Mouse (Mus musculus) gastrocnemius, adult 18-20 months (tissue): Measurements from ENCODE around the gene Pla1a. TPM values are rescaled to one million over a fixed set of nuclear protein-coding genes. Genes with fewer than 3 reads are reported as not detected.
"Not testable (repeated sequence)": the region's sequence is repeated elsewhere in the genome, so short reads cannot be mapped to it uniquely, and the experiment has no call there.

Experiments used
- DNase-seq: peaks from one replicate; pipeline ENCODE4 v3.0.0; 2021; ENCODE audit warnings: low spot score
- total RNA-seq, 2 experiments: library from RNA; stranded (reverse); gene quantifications; 2 replicates each; pipeline ENCODE4 v1.2.3; 2021

The Pla1a gene
- total RNA-seq, 2 experiments from 2014 or later, result 3.3 to 6.8 TPM

DNA sequence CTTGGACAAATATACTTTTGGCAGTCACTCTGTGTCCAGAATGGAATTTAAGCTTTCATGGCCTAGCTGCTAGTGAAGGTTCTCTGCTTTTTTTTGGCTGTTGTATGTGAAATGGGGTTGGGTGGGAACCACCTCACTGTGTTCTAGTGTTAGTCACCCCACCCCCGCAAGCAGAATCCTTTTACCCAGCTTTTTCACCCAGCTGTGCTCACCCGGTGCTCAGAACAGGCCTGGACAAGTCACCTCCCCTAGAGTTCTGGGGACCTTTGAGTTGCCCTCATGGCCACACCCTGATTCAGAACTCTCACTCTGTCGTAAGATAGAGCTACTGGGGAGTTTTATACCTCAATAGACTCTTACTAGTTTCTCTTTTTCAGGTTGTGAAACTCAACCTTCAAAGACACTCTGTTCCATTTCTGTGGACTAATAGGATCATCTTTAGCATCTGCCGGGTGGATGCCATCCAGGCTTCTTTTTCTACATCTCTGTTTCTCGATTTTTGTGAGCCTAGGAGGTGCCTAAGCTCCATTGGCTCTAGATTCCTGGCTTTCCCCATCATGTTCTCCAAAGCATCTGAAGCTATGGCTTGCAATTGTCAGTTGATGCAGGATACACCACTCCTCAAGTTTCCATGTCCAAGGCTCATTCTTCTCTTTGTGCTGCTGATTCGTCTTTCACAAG lies 25.8 kb upstream of the Pla1a start:
- no peak for DNase-seq

DNA sequence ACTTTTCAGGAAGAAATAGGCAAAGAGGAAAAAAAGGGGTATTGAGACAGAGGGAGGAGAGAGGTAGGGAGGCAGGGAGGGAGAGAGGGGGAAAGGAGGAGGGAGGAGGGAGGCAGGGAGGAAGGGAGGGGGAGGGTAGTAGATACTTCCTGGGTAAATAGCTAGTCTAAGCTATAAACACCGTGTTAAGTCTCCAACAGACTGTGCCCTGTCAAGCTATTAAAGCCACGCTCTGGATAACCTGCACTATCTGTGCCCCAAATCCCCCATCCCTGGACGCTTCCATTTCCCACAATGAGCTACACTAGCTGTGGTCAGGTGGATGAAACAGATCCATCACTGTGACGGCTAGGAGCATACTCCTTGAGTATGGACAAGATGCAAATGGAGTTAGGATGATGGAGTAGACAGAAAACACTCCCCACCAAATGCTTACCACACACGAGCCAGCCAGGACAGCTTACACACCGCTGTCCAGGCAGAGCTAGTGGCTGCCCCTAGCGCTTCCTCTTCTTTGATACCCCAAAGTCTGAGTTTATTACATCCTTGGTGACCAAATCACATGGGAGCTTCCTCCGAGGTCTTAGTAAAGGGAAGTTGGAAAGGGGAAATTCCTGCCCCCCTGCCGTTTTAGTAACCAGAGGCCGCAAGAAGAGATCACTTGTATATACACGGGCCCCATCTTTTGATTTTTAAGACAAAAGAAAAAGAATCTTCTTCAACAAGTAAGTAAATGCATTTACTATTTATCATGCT lies 24.0 kb upstream of the Pla1a start:
- no peak for DNase-seq

GRCm38 (mm10) chr16:38455511-38456418 lies 22.8 kb upstream of the Pla1a start, which contains the start of gene Cd80:
Gene Cd80, plus strand, starts transcription at chr16:38455561.
- DNase-seq, result no peak

DNA sequence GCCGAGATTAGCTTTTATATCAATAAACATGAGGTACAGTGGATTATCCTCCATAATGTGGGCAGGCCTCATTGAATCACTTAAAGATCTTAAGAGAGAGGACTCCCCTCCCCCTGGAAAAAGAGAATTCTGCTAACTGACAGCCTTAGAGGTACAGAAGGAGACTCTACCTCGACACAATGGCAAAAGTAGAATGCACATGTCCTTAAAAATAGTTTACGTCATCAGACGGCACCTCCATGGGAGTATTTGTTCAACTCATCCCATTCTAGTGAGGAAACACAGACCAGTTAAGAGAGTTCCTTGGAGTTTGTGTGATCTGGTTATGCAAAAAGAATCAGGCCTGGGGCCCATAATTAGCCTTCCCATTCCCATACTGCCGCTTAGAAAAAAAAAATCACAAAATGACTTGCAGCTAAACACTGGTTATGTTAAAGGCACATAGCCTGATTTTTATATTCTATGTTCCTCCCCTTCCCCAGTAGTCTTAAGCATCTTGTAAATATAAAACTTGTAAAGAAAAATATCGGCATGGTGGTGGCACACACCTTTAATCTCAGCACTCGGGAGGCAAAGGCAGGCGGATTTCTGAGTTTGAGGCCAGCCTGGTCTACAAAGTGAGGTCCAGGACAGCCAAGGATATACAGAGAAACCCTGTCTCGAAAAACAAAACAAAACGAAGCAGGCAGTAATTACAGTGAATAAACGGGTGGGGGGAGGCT lies 21.7 kb upstream of the Pla1a start:
- no peak for DNase-seq

DNA sequence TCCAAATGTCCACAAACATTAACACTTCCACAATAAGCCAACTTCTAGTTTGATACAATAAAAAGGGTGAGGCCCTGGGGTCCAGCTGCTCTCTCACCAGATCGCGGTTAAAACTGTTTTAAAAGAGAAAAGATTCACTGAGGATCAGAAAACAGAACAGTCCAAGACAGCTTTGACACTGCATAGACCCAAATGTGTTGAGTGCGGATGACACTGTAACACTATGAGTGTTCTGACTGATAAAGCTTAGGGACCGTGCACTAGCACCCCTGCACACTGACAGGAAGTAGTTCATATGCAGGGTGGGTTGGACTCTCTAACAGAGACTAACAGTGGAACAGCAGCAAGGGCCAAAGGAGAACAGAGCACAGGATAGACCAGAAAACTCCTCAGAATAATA lies 21.0 kb upstream of the Pla1a start:
- DNase-seq, result no peak

GRCm38 (mm10) chr16:38453203-38453553 lies 20.2 kb upstream of the Pla1a start:
- DNase-seq, result no peak

DNA sequence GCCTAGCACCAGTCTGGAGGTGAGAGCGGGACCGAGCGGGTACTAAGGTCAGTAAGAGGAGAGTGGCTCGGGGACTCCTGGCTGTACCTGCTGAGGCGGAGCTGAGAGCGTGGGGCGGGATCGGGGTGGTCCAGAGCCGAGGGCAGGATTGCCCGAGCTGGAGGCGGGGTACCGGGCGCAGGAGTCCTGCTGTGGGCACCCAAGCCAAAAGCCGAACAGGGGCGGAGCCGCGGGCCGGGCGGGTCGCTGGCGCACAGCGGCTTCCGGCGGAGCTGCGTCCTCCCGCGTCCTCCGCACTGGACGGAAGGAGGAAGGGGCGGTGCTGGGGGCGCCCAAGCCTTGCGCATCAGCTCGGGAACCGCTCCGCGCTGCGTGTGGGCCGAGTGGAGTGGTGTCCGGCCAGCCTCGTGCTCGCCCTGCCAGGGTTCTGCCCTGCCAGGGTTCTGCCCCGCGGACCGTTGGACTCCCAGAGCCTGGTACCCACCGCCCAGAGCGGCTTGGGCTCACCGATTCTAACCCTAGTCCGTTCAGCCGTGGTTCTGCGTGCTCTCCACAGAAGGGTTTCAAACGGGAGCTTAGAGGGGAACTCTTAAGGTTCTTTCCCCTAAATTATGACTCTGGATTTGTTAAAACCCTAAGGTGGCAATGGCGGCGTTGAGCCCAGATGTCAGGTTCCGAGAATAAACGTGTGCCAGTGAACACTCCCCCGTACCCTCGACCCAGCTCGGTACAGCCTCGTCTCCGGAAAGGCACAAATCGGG lies 19.7 kb upstream of the Pla1a start, which contains the start of gene Adprh:
Gene Adprh, minus strand, starts transcription at position 262 of the 761 bp plus-strand sequence.
- peak; percentile 95 for DNase-seq

- DNase-seq, result no peak
Measured at GRCm38 (mm10) chr16:38451421-38452205, 18.7 kb upstream of the Pla1a start.

- no peak for DNase-seq
Measured at GRCm38 (mm10) chr16:38450707-38451106, 17.8 kb upstream of the Pla1a start.

GRCm38 (mm10) chr16:38448458-38448857 lies 15.5 kb upstream of the Pla1a start:
- no peak for DNase-seq

GRCm38 (mm10) chr16:38447366-38447765 lies 14.4 kb upstream of the Pla1a start:
- no peak for DNase-seq

- DNase-seq, result not testable (repeated sequence)
Measured at GRCm38 (mm10) chr16:38446141-38446540, 13.2 kb upstream of the Pla1a start.

DNA sequence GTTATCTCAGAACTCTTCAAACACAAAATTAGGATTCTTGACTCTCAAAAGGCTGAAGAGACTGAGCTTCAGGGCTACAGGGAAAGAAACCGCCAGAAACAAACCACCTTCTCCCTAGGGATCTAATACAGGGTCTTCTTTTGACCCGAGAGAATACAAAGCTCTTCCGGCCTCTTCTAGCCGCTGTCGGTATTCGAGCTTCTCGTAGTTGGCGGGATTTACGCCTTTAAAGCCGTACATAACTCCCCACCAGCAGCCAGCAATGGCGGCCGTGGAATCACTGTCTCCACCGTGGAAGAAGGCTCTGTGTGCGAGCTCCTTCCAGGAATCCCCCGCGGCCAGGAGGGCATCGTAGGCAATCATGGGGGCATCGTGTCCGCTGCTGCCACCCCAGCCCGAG lies 12.6 kb upstream of the Pla1a start:
- DNase-seq, result no peak

DNA sequence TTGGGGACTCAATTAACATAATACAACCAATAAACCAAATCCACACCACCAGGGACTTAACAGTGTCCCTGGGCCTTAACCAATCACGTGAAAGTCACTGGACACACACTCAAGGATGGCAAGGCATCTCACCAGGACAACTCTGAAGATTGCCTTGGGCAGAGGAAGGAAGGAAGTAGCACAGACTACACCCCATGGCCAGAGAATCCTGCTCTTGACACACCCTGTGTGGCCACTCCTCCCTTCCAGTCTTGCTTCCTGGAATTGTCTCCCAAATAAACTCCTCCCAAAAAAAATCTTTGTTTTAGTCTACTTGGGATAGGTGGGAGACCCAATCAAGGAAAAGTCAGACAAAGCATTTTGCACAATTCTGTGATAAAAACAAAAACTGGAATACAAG lies 12.1 kb upstream of the Pla1a start:
- no peak for DNase-seq

GRCm38 (mm10) chr16:38443721-38444464 lies 10.9 kb upstream of the Pla1a start:
- no peak for DNase-seq

DNA sequence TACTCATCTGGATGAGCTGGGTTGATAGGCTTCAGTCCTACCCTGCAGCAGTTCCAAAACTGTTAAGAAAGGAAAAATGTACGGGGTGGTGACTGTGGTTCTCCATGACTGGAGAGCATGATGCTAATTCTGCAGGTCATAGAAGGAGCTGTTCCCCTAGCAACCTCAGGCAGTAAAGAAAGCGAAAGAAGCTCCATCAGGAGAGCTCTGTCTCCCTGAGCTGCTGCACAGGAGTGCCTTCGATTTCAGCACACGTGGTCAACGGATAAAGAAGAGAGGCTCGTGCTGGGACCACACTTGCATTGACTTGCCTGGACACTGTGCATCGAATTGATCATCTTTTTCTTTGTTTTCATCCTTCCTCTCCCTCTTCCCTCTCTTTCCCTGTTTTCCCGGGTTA lies 9.3 kb upstream of the Pla1a start:
- DNase-seq, result no peak

DNA sequence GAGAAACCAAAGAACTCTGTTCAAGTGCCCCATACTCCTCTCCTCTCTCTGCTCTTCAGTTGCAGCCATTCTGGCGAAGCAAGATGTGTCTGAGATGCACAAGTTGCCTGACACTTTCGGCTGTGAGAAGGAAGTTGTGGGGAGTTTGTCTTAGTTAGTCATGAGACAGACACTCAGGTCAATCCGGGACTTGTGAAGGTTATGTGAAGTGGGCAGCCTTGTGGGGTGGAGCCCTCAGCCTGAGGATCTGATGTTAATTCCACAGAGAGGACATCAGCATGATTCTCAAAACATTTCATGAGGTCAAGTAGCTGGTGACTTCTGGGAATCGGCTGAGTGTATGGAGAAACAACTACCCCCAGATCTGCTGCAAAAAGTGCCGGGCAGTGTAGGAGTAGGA lies 8.7 kb upstream of the Pla1a start:
- no peak for DNase-seq

DNA sequence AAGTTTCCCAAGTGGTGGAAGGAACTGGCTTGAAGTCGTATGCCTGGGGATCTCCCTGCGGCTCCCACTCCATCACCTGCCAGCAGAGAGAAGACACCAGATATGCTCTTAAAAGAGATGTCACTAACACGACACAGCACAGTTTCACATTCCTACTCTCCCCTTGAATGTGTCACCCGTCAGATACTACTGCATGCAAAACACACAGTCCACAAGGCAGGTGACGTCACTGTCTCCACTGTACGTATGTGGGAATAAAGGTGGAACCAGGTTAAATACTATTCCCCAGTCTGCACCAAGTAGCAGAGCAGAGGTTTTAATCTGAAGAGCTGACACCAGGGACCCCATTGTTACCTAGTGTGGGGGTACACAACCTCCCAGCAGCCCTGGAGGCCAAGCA lies 7.5 kb upstream of the Pla1a start:
- DNase-seq, result no peak

DNA sequence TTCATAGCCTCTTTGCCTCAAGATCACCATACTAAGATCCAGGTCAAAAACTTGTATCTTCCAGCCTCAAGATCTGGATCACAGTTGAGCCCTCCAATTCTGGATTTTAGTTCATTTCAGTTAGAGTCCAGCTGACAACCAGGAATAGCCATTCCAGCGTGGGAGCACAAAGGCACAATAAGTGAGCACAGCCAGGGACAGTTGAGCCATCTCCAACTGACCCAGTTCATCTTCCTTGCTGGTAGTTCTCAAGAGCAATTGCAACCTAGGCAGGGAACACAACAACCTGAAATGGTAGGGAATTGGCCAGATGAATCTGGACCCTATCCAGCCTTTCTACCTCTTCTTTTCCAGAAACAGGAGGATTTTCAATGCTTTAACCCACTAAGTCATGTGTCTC lies 6.2 kb upstream of the Pla1a start:
- no peak for DNase-seq
